Mouse (Mus musculus) layer of hippocampus, adult 9-10 months (tissue): ENCODE results near the gene Efemp2.

ENCODE experiments used
- DNase-seq: peaks from one replicate; pipeline ENCODE4 v3.0.0; 2022; ENCODE audit warnings: low spot score

Gene Efemp2

GRCm38 (mm10) chr19:5455037-5455436, 18.7 kb upstream of the Efemp2 start:
- DNase-seq, result no peak

- no peak for DNase-seq
Observed at GRCm38 (mm10) chr19:5455568-5455967, 18.2 kb upstream of the Efemp2 start.

GRCm38 (mm10) chr19:5456241-5456921, 17.4 kb upstream of the Efemp2 start:
- DNase-seq, result no peak

GRCm38 (mm10) chr19:5456922-5457745, 16.6 kb upstream of the Efemp2 start:
- DNase-seq, result peak; percentile 88

GRCm38 (mm10) chr19:5457746-5458442, 15.9 kb upstream of the Efemp2 start, which contains the start of gene Ccdc85b:
Gene Ccdc85b (minus strand): TSS chr19:5457894.
- DNase-seq, result no peak

GRCm38 (mm10) chr19:5459019-5459418, 14.7 kb upstream of the Efemp2 start:
- DNase-seq, result no peak

- DNase-seq, result no peak
Observed at GRCm38 (mm10) chr19:5459896-5460295, 13.9 kb upstream of the Efemp2 start.

GRCm38 (mm10) chr19:5460465-5460911, 13.3 kb upstream of the Efemp2 start, which contains the start of gene Fibp:
Gene Fibp (plus strand): TSS chr19:5460615.
- peak; percentile 73 for DNase-seq

- DNase-seq, result no peak
Observed at GRCm38 (mm10) chr19:5461411-5461810, 12.3 kb upstream of the Efemp2 start.

GRCm38 (mm10) chr19:5463212-5463611, 10.5 kb upstream of the Efemp2 start:
- DNase-seq, result no peak

GRCm38 (mm10) chr19:5463791-5464562, 9.8 kb upstream of the Efemp2 start:
- DNase-seq, result no peak

GRCm38 (mm10) chr19:5465037-5465436, 8.7 kb upstream of the Efemp2 start:
- no peak for DNase-seq

- DNase-seq, result no peak
Observed at GRCm38 (mm10) chr19:5466916-5467500, 6.7 kb upstream of the Efemp2 start.

- DNase-seq, result no peak
Observed at GRCm38 (mm10) chr19:5468374-5468773, 5.4 kb upstream of the Efemp2 start, which contains the start of gene Ctsw. Gene Ctsw (minus strand): TSS chr19:5468507.

- DNase-seq, result no peak
Observed at GRCm38 (mm10) chr19:5471846-5472245, 1.9 kb upstream of the Efemp2 start.

- DNase-seq, result no peak
Observed at GRCm38 (mm10) chr19:5472857-5473256, 897 bp upstream of the Efemp2 start.

- no peak for DNase-seq
Observed at GRCm38 (mm10) chr19:5474281-5475068, 721 bp downstream of the Efemp2 start.

- no peak for DNase-seq
Observed at GRCm38 (mm10) chr19:5475069-5475714, 1.4 kb downstream of the Efemp2 start.

GRCm38 (mm10) chr19:5477004-5477667, 3.4 kb downstream of the Efemp2 start:
- DNase-seq, result no peak
